Mouse (Mus musculus) liver, adult (tissue): ENCODE results near the gene Trub2.

ENCODE experiments used
- GATA4 ChIP-seq: IDR thresholded peaks from 2 replicates; pipeline ENCODE4 v1.6.1; 2014; ENCODE audit warnings: mild to moderate bottlenecking, low read length; ENCODE audit not compliant: insufficient replicate concordance

Trub2 gene

GRCm38 (mm10) chr2:29716143-29716542 is 72.2 kb downstream of the Trub2 start:
- TF ChIP-seq GATA4 = no peak

GRCm38 (mm10) chr2:29714127-29714526 is 74.2 kb downstream of the Trub2 start:
- TF ChIP-seq GATA4 = no peak

GRCm38 (mm10) chr2:29713501-29713900 is 74.8 kb downstream of the Trub2 start:
- TF ChIP-seq GATA4 = no peak

GRCm38 (mm10) chr2:29711877-29712276 is 76.4 kb downstream of the Trub2 start:
- no peak for TF ChIP-seq GATA4
